Mouse (Mus musculus): Measurements from ENCODE around the gene Pik3c2g.

- TF ChIP-seq CTCF (conservative IDR thresholded peaks at IDR 0.05; ENCODE audit: low read length) (no peak), NANOG (IDR thresholded peaks at IDR 0.05; ENCODE audit: borderline replicate concordance, low read length) (no peak)
Measured at GRCm38 (mm10) chr6:139799541-139800226, 212.7 kb downstream of the Pik3c2g start.

Data from E14TG2a.4 (cell line).